Mouse (Mus musculus) forebrain, embryonic 15.5 days (tissue): ENCODE data around the gene Rftn1. TPM values are rescaled to one million over a fixed set of nuclear protein-coding genes. Genes with fewer than 3 reads are reported as not detected.

ENCODE experiments used
- ATAC-seq: fragments of 200-750 bp; cut with Nextera tagmentation; replicated peaks from 2 replicates; pipeline ENCODE4 v1.8.0; 2017; ENCODE audit warnings: mild to moderate bottlenecking, moderate TSS enrichment, moderate library complexity
- H3K27ac ChIP-seq: fragments of 300-500 bp; sonication (generic); replicated peaks from 2 replicates; pipeline ENCODE4 v1.5.1; 2015; ENCODE audit warnings: mild to moderate bottlenecking, inconsistent platforms
- H3K27me3 ChIP-seq: fragments of 300-500 bp; sonication (generic); 2 replicates; pipeline ENCODE4 v1.6.1; 2015; ENCODE audit warnings: inconsistent platforms
- H3K36me3 ChIP-seq: fragments of 300-500 bp; sonication (generic); 2 replicates; pipeline ENCODE4 v1.6.1; 2015; ENCODE audit warnings: mild to moderate bottlenecking, inconsistent platforms
- H3K4me1 ChIP-seq: fragments of 300-500 bp; sonication (generic); 2 replicates; pipeline ENCODE4 v1.6.1; 2015; ENCODE audit warnings: inconsistent platforms
- H3K4me2 ChIP-seq: fragments of 300-500 bp; sonication (generic); replicated peaks from 2 replicates; pipeline ENCODE4 v1.6.1; 2015; ENCODE audit warnings: mild to moderate bottlenecking, inconsistent platforms
- H3K4me3 ChIP-seq: fragments of 300-500 bp; sonication (generic); 2 replicates; pipeline ENCODE4 v1.5.1; 2015; ENCODE audit warnings: mild to moderate bottlenecking, inconsistent platforms
- H3K9ac ChIP-seq: fragments of 300-500 bp; sonication (generic); replicated peaks from 2 replicates; pipeline ENCODE4 v1.6.1; 2015; ENCODE audit warnings: mild to moderate bottlenecking, inconsistent platforms
- H3K9me3 ChIP-seq: fragments of 300-500 bp; sonication (generic); 2 replicates; pipeline ENCODE4 v1.6.1; 2016; ENCODE audit warnings: inconsistent platforms
- WGBS: fragments of 180-500 bp; shearing (Covaris S2); methylation state at CpG from one replicate; pipeline ENCODE4 v1.1.7; 2015; ENCODE audit warnings: mixed read lengths; 5-methylcytosine and 5-hydroxymethylcytosine counted together
- polyA plus RNA-seq: library from polyadenylated mRNA; unstranded; fragments of >200 nt; fragmentation: Nextera tagmentation; extraction: Ambion mirVana; gene quantifications from 2 replicates; pipeline ENCODE4 v1.2.1, GENCODE M21; 2015

Gene Rftn1
- polyA plus RNA-seq, 1 experiment from 2014 or later = 23.6 TPM

DNA sequence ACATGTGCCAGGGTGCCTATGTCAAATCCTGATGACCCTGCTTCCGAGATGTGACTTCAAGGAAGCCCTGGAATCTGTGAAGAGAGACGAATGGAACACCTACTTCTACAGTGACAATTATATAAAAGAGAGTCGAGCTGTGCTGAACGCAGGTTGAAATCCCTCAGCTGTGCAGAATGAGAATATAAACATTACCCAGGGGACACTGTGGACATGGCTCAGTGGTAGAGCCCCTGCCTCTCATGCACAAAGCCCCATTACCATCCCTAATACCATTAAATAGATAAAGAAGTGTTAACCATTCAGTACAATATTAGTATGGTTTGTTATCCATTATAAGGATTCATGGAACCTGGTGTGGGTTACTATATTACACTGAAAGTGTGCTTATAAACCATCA, 7.2 kb downstream of the Rftn1 start:
- no peaks in the 10 kb centered on the region for H3K36me3 ChIP-seq
- WGBS = 86% methylated on average over 4 of the region's 4 CpGs
- H3K4me1 ChIP-seq = peaks cover 14% of the 10 kb centered on the region
- no peaks in the 10 kb centered on the region for H3K27me3 ChIP-seq
- H3K27ac ChIP-seq = no peak overlapping the region
- no peaks in the 10 kb centered on the region for H3K9me3 ChIP-seq
- no peak overlapping the region for H3K4me3 ChIP-seq
- H3K4me2 ChIP-seq = no peak overlapping the region
- no peak overlapping the region for H3K9ac ChIP-seq
- no peak for ATAC-seq

DNA sequence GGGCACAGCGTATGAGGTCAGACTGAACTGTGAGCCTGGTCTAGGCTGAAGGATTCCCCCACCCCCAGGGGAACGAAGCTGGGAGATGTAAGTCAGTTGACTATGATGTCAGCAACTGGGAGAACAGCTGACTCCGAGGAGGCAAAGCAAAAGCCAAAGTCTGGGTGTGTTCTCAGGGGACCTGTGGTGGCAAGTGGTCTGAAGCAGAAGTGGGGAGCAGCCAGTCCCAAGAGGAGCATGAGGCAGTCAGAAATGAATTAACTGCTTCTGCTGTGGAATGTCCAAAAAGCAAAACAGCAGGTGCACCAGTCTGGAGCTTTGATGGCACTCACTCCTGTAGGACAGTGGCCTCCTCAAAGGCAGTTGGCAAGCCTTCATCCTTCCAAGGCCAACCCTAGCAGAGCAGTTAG, 7.9 kb downstream of the Rftn1 start:
- Histone ChIP-seq H3K4me2 (no peak overlapping the region), H3K27ac (no peak overlapping the region), H3K4me3 (no peak overlapping the region), H3K9ac (no peak overlapping the region), H3K36me3 (no peaks in the 10 kb centered on the region; the same call in 1 of the 2 replicates), H3K4me1 (peaks cover 14% of the 10 kb centered on the region), H3K9me3 (no peaks in the 10 kb centered on the region), H3K27me3 (no peaks in the 10 kb centered on the region)
- WGBS = 78% methylated on average over 3 of the region's 3 CpGs
- no peak for ATAC-seq

GRCm38 (mm10) chr17:50180899-50181570, 9.4 kb downstream of the Rftn1 start:
- Histone ChIP-seq H3K27ac (no peak overlapping the region), H3K36me3 (no peaks in the 10 kb centered on the region; the same call in 1 of the 2 replicates), H3K4me2 (no peak overlapping the region), H3K9me3 (no peaks in the 10 kb centered on the region), H3K9ac (no peak overlapping the region), H3K4me1 (peaks cover 14% of the 10 kb centered on the region), H3K4me3 (no peak overlapping the region), H3K27me3 (no peaks in the 10 kb centered on the region)
- 90% methylated on average over 4 of the region's 4 CpGs for WGBS
- no peak for ATAC-seq

GRCm38 (mm10) chr17:50173776-50174175, 16.7 kb downstream of the Rftn1 start:
- Histone ChIP-seq H3K27ac (no peak overlapping the region), H3K4me1 (peaks cover 19% of the 10 kb centered on the region), H3K27me3 (no peaks in the 10 kb centered on the region), H3K36me3 (no peaks in the 10 kb centered on the region; the same call in 1 of the 2 replicates), H3K4me2 (no peak overlapping the region), H3K9me3 (no peaks in the 10 kb centered on the region), H3K9ac (no peak overlapping the region), H3K4me3 (no peak overlapping the region)
- WGBS = 84% methylated on average over 3 of the region's 3 CpGs
- ATAC-seq = no peak

DNA sequence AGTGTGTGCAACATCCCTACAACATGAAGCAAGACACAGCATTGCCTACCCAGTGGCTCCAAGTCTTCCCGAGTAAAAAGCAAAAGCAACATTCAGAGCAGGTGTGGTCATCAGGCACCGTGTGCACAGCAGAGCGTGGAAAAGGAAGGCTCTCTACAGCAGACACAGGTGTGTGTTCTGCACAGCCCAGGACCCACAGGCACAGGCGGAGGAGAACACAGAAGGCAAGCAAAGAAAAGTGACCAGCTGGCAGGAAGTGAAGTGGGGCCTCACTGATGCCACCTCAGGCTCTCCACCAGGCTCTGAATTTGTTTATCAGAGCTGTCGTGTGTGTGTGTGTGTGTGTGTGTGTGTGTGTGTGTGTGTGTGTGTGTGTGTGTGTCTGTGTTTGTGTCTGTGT, 17.1 kb downstream of the Rftn1 start:
- Histone ChIP-seq H3K27ac (no peak overlapping the region), H3K4me3 (no peak overlapping the region), H3K4me2 (no peak overlapping the region), H3K9ac (no peak overlapping the region), H3K9me3 (no peaks in the 10 kb centered on the region), H3K27me3 (no peaks in the 10 kb centered on the region), H3K36me3 (no peaks in the 10 kb centered on the region; the same call in 1 of the 2 replicates), H3K4me1 (peaks cover 19% of the 10 kb centered on the region)
- ATAC-seq = no peak
- 90% methylated on average over 5 of the region's 5 CpGs for WGBS

GRCm38 (mm10) chr17:50172795-50173194, 17.7 kb downstream of the Rftn1 start:
- 99% methylated on average over 6 of the region's 6 CpGs for WGBS
- no peak overlapping the region for H3K9ac ChIP-seq
- no peak for ATAC-seq

GRCm38 (mm10) chr17:50170935-50171545, 19.4 kb downstream of the Rftn1 start:
- Histone ChIP-seq H3K4me2 (no peak overlapping the region), H3K9ac (no peak overlapping the region), H3K4me3 (no peak overlapping the region), H3K4me1 (peaks cover 19% of the 10 kb centered on the region), H3K27ac (no peak overlapping the region), H3K27me3 (no peaks in the 10 kb centered on the region), H3K9me3 (no peaks in the 10 kb centered on the region), H3K36me3 (no peaks in the 10 kb centered on the region)
- 69% methylated on average over 6 of the region's 6 CpGs for WGBS
- ATAC-seq = no peak

More at GRCm38 (mm10) chr17:50172795-50173194, 17.7 kb downstream of the Rftn1 start:
- H3K27ac ChIP-seq = no peak overlapping the region
- H3K36me3 ChIP-seq = no peaks in the 10 kb centered on the region; the same call in 1 of the 2 replicates
- no peaks in the 10 kb centered on the region for H3K27me3 ChIP-seq
- H3K4me2 ChIP-seq = no peak overlapping the region
- no peak overlapping the region for H3K4me3 ChIP-seq
- peaks cover 19% of the 10 kb centered on the region for H3K4me1 ChIP-seq
- no peaks in the 10 kb centered on the region for H3K9me3 ChIP-seq

DNA sequence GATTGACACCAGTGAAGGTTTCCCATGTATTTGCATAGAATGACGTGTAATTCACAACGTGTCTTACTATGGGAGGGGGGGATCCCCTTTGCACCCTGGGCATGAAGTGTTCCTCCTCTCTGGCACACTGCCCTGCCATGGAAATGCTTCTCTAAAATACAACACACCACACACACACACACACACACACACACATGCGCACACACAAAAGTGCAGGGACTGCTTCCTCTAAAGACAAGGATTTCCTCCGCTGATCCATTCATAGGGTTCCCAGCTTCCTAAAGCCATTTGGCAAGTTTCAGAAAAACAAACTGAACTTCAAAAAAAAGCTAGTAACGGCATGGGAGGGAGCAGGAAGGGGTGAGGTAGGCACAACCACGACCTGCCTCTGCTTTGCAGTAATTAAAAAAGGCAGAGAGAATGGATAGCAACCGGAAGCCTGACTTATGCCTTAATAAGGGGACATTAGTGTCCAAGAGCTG, 20.5 kb downstream of the Rftn1 start:
- WGBS = 45% methylated on average over 7 of the region's 7 CpGs
- no peak overlapping the region for H3K4me3 ChIP-seq
- no peak overlapping the region for H3K9ac ChIP-seq
- H3K27ac ChIP-seq = no peak overlapping the region
- H3K36me3 ChIP-seq = no peaks in the 10 kb centered on the region
- H3K27me3 ChIP-seq = no peaks in the 10 kb centered on the region
- H3K9me3 ChIP-seq = no peaks in the 10 kb centered on the region
- no peak overlapping the region for H3K4me2 ChIP-seq
- ATAC-seq = no peak
- peaks cover 19% of the 10 kb centered on the region for H3K4me1 ChIP-seq

GRCm38 (mm10) chr17:50160904-50161805, 29.3 kb downstream of the Rftn1 start:
- no peak overlapping the region for H3K4me2 ChIP-seq
- no peaks in the 10 kb centered on the region for H3K27me3 ChIP-seq
- H3K4me1 ChIP-seq = no peaks in the 10 kb centered on the region
- no peak overlapping the region for H3K9ac ChIP-seq
- no peak overlapping the region for H3K27ac ChIP-seq
- 0 out of 2 replicates have a peak, but pooled peaks cover 6% of the 10 kb centered on the region for H3K36me3 ChIP-seq
- H3K9me3 ChIP-seq = no peaks in the 10 kb centered on the region
- no peak overlapping the region for H3K4me3 ChIP-seq
- 81% methylated on average over 20 of the region's 20 CpGs for WGBS
- ATAC-seq = no peak

- Histone ChIP-seq H3K4me2 (no peak overlapping the region), H3K9ac (no peak overlapping the region), H3K36me3 (0 out of 2 replicates have a peak, but pooled peaks cover 6% of the 10 kb centered on the region), H3K27ac (no peak overlapping the region), H3K9me3 (no peaks in the 10 kb centered on the region), H3K27me3 (no peaks in the 10 kb centered on the region), H3K4me3 (no peak overlapping the region), H3K4me1 (no peaks in the 10 kb centered on the region)
- 87% methylated on average over 6 of the region's 6 CpGs for WGBS
- ATAC-seq = no peak
These were observed 30.1 kb downstream of the Rftn1 start for GRCm38 (mm10) chr17:50160357-50160756.

- Histone ChIP-seq H3K4me2 (no peak overlapping the region), H3K27me3 (no peaks in the 10 kb centered on the region), H3K9me3 (no peaks in the 10 kb centered on the region), H3K4me3 (no peak overlapping the region), H3K4me1 (no peaks in the 10 kb centered on the region), H3K27ac (no peak overlapping the region), H3K36me3 (0 out of 2 replicates have a peak, but pooled peaks cover 4% of the 10 kb centered on the region), H3K9ac (no peak overlapping the region)
- WGBS = 85% methylated on average over 6 of the region's 6 CpGs
- ATAC-seq = no peak
These were observed 30.7 kb downstream of the Rftn1 start for GRCm38 (mm10) chr17:50159816-50160215.

GRCm38 (mm10) chr17:50158565-50158964, 31.9 kb downstream of the Rftn1 start:
- no peak overlapping the region for H3K27ac ChIP-seq
- no peak for ATAC-seq
- no peaks in the 10 kb centered on the region for H3K9me3 ChIP-seq
- H3K4me3 ChIP-seq = no peak overlapping the region
- WGBS = 93% methylated on average over 6 of the region's 6 CpGs
- H3K9ac ChIP-seq = no peak overlapping the region
- no peaks in the 10 kb centered on the region for H3K27me3 ChIP-seq
- H3K36me3 ChIP-seq = no peaks in the 10 kb centered on the region
- H3K4me2 ChIP-seq = no peak overlapping the region
- no peaks in the 10 kb centered on the region for H3K4me1 ChIP-seq
